Mouse (Mus musculus) lung, postnatal 0 days (tissue): ENCODE measurements around the gene Dedd.

Experiments used
- CTCF ChIP-seq: IDR thresholded peaks from 2 replicates; pipeline ENCODE4 v1.5.1; 2016; ENCODE audit warnings: antibody characterized with exemption, mild to moderate bottlenecking
- EP300 ChIP-seq: IDR thresholded peaks from 2 replicates; pipeline ENCODE4 v1.6.1; 2016; ENCODE audit warnings: antibody characterized with exemption, mild to moderate bottlenecking, control low read depth

GRCm38 (mm10) chr1:171360253-171360652 is 31.3 kb downstream of the Dedd start:
- TF ChIP-seq EP300 = no peak
- TF ChIP-seq CTCF = no peak
